Mouse (Mus musculus): ENCODE measurements around the gene Snupn.

DNA sequence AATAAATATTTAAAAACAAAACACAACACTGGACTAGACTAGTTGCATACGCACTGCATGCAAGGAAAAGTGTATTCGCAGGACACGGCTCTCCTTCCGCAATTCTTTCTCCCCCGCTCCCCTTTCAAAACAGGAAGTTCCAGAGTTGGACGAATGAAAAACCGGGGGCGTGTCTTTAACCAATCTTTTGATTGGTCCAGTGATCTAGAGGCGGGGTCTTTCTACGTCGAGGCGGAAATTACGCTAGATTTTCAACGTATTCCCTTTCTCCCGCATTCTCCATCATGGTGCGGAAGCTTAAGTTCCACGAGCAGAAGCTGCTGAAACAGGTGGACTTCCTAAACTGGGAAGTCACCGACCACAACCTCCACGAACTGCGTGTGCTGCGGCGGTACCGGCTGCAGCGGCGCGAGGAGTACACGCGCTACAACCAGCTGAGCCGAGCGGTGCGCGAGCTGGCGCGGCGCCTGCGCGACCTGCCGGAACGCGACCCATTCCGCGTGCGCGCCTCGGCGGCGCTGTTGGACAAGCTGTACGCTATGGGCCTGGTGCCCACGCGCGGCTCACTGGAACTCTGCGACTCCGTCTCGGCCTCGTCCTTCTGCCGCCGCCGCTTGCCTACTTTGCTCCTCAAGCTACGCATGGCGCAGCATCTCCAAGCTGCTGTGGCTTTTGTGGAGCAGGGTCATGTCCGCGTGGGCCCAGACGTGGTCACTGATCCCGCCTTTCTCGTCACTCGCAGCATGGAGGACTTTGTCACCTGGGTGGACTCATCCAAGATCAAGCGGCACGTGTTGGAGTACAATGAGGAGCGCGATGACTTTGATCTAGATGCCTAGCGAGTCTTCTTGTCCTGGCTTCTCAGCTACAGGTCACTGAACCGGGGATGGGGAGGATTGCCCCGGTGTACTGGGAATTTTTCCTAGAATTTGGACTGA, 13.2 kb upstream of the Snupn start, which contains the start of gene Imp3:
- TF ChIP-seq POLR2A (IDR thresholded peaks at IDR 0.05; ENCODE audit: insufficient read depth, low read depth, low read length) (peak; percentile 92), CTCF (IDR thresholded peaks at IDR 0.05) (peak; percentile 47), EP300 (IDR thresholded peaks at IDR 0.05; ENCODE audit: insufficient read depth, low read depth, low read length) (0 out of 2 replicates have a peak, but pooled peaks have one; percentile 68)
